Mouse (Mus musculus) testis, adult 10 weeks (tissue): Measurements from ENCODE around the gene Prdm13. TPM values are rescaled to one million over a fixed set of nuclear protein-coding genes. Genes with fewer than 3 reads are reported as not detected.

Source experiments
- polyA plus RNA-seq: library from polyadenylated mRNA; stranded (reverse); fragments of 350-450 nt; fragmentation: Illumina TruSeq; extraction: RNeasy Lipid Tissue Mini Kit (QIAGEN cat#74804); gene quantifications from one replicate; pipeline ENCODE4 v1.2.3, GENCODE M21; 2014; ENCODE audit warnings: low read depth, low replicate concordance

The Prdm13 gene
- not detected for polyA plus RNA-seq

DNA sequence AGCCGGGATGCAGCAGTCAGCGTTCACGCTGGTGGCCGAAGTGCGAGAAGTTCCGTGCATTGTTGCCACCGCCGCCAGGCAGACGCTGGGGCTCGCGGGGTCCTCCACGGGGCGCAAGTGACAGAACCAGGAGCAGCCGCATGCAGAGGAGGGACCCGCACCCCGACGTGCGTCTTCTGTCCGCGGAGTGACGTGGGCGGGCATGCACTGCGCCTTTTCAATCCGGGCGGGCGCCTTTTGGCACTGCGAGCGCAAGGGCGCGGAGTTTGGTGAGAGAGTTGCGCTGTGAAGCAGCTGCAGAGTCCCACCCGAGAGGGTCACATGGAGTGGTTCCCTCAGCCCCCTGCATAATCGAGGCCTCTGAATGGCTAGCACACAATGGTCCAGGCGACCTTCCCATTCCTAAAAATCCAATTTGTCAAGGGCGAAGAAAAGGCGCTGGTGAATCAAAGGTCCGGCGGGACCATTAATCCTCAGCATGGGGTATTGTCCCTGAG, at the start of gene Prdm13:
Gene Prdm13, minus strand, starts transcription at position 369 of the 497 bp plus-strand sequence.

DNA sequence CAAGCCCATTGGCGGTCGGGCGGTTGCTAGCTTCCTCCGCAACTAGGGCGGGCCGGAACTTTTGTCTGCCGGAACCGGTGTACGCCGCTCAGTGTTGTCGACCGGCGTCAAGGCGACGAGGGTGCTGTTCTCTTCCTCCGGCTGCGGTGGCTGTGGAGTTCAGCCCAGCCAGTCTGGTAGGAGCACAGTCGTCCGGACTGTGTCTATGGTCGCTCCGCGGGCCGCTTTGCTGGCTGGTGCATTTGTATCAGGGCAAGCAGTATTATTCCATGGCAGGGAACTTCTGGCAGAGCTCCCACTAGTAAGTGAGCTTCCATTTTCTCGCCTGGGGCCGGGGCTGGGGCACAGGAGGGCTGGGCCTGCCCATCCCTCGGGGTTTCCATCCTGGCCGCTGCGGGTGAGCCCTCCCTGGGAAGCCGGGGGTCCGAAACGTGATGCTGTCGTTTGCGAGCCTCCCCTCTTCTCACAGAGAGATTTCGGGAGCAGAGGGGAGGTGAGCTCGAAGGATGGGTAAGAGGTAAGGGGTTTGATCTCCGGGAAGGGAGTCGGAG, 41.9 kb upstream of the Prdm13 start, which contains the start of gene Ccnc:
Gene Ccnc, plus strand, starts transcription at position 87 of the 551 bp plus-strand sequence.

Other genes with a start within 250 kb of the Prdm13 start
- 38.2 TPM for gene Ccnc, start 41.7 kb upstream of the Prdm13 start, polyA plus RNA-seq
- gene Usp45, start 81.2 kb upstream of the Prdm13 start, polyA plus RNA-seq: 43.1 TPM
- gene Tstd3, start 81.2 kb upstream of the Prdm13 start, polyA plus RNA-seq: 17.8 TPM
- gene Pnisr, start 161.6 kb upstream of the Prdm13 start, polyA plus RNA-seq: 97.9 TPM
- 9.3 TPM for gene Coq3, start 193.7 kb upstream of the Prdm13 start, polyA plus RNA-seq
- 2.0 TPM for gene Faxc, start 245.4 kb upstream of the Prdm13 start, polyA plus RNA-seq